Mouse (Mus musculus): ENCODE measurements around the gene Pxylp1. TPM values are rescaled to one million over a fixed set of nuclear protein-coding genes. Genes with fewer than 3 reads are reported as not detected.
A peak's percentile ranks its signal among the peaks of the same experiment; 100 is the strongest.

Pxylp1 gene
- polyA plus RNA-seq, 1 experiment = 40.1 TPM

GRCm38 (mm10) chr9:96914005-96914404, 21.5 kb upstream of the Pxylp1 start:
- no peak for DNase-seq (ENCODE audit: low read depth)
- TF ChIP-seq POLR2A (IDR thresholded peaks at IDR 0.05; ENCODE audit: borderline replicate concordance, extremely low read depth, insufficient read depth, insufficient read length, poor library complexity, severe bottlenecking) (no peak), CTCF (IDR thresholded peaks at IDR 0.05; ENCODE audit: borderline replicate concordance, extremely low read depth, insufficient read depth, insufficient read length) (peak; percentile 4; the same call in 1 of the 2 replicates)

- no peak for DNase-seq (ENCODE audit: low read depth)
- TF ChIP-seq CTCF (IDR thresholded peaks at IDR 0.05; ENCODE audit: borderline replicate concordance, extremely low read depth, insufficient read depth, insufficient read length) (no peak), POLR2A (IDR thresholded peaks at IDR 0.05; ENCODE audit: borderline replicate concordance, extremely low read depth, insufficient read depth, insufficient read length, poor library complexity, severe bottlenecking) (no peak)
Observed at GRCm38 (mm10) chr9:96909503-96909902, 17.0 kb upstream of the Pxylp1 start.

- DNase-seq (ENCODE audit: low read depth) = no peak
- no peak for TF ChIP-seq POLR2A (IDR thresholded peaks at IDR 0.05; ENCODE audit: borderline replicate concordance, extremely low read depth, insufficient read depth, insufficient read length, poor library complexity, severe bottlenecking)
- no peak for TF ChIP-seq CTCF (IDR thresholded peaks at IDR 0.05; ENCODE audit: borderline replicate concordance, extremely low read depth, insufficient read depth, insufficient read length)
Observed at GRCm38 (mm10) chr9:96908737-96909136, 16.3 kb upstream of the Pxylp1 start.

GRCm38 (mm10) chr9:96904360-96905355, 12.2 kb upstream of the Pxylp1 start:
- peak; percentile 68 for DNase-seq (ENCODE audit: low read depth)
- TF ChIP-seq POLR2A (IDR thresholded peaks at IDR 0.05; ENCODE audit: borderline replicate concordance, extremely low read depth, insufficient read depth, insufficient read length, poor library complexity, severe bottlenecking) (no peak), CTCF (IDR thresholded peaks at IDR 0.05; ENCODE audit: borderline replicate concordance, extremely low read depth, insufficient read depth, insufficient read length) (no peak)

GRCm38 (mm10) chr9:96899717-96900116, 7.2 kb upstream of the Pxylp1 start:
- no peak for DNase-seq (ENCODE audit: low read depth)
- no peak for TF ChIP-seq POLR2A (IDR thresholded peaks at IDR 0.05; ENCODE audit: borderline replicate concordance, extremely low read depth, insufficient read depth, insufficient read length, poor library complexity, severe bottlenecking)
- no peak for TF ChIP-seq CTCF (IDR thresholded peaks at IDR 0.05; ENCODE audit: borderline replicate concordance, extremely low read depth, insufficient read depth, insufficient read length)

- TF ChIP-seq POLR2A (IDR thresholded peaks at IDR 0.05; ENCODE audit: borderline replicate concordance, extremely low read depth, insufficient read depth, insufficient read length, poor library complexity, severe bottlenecking) = no peak
- no peak for TF ChIP-seq CTCF (IDR thresholded peaks at IDR 0.05; ENCODE audit: borderline replicate concordance, extremely low read depth, insufficient read depth, insufficient read length)
- DNase-seq (ENCODE audit: low read depth) = no peak
Observed at GRCm38 (mm10) chr9:96899004-96899403, 6.5 kb upstream of the Pxylp1 start.

GRCm38 (mm10) chr9:96896690-96897089, 4.2 kb upstream of the Pxylp1 start:
- DNase-seq (ENCODE audit: low read depth) = no peak
- TF ChIP-seq CTCF (IDR thresholded peaks at IDR 0.05; ENCODE audit: borderline replicate concordance, extremely low read depth, insufficient read depth, insufficient read length) (no peak), POLR2A (IDR thresholded peaks at IDR 0.05; ENCODE audit: borderline replicate concordance, extremely low read depth, insufficient read depth, insufficient read length, poor library complexity, severe bottlenecking) (no peak)

GRCm38 (mm10) chr9:96893582-96893981, 1.1 kb upstream of the Pxylp1 start:
- no peak for DNase-seq (ENCODE audit: low read depth)
- no peak for TF ChIP-seq CTCF (IDR thresholded peaks at IDR 0.05; ENCODE audit: borderline replicate concordance, extremely low read depth, insufficient read depth, insufficient read length)
- no peak for TF ChIP-seq POLR2A (IDR thresholded peaks at IDR 0.05; ENCODE audit: borderline replicate concordance, extremely low read depth, insufficient read depth, insufficient read length, poor library complexity, severe bottlenecking)

- TF ChIP-seq POLR2A (IDR thresholded peaks at IDR 0.05; ENCODE audit: borderline replicate concordance, extremely low read depth, insufficient read depth, insufficient read length, poor library complexity, severe bottlenecking) = no peak
- no peak for TF ChIP-seq CTCF (IDR thresholded peaks at IDR 0.05; ENCODE audit: borderline replicate concordance, extremely low read depth, insufficient read depth, insufficient read length)
- DNase-seq (ENCODE audit: low read depth) = peak; percentile 61
Observed at GRCm38 (mm10) chr9:96891341-96892330, 833 bp downstream of the Pxylp1 start.

- no peak for DNase-seq (ENCODE audit: low read depth)
- TF ChIP-seq CTCF (IDR thresholded peaks at IDR 0.05; ENCODE audit: borderline replicate concordance, extremely low read depth, insufficient read depth, insufficient read length) (no peak), POLR2A (IDR thresholded peaks at IDR 0.05; ENCODE audit: borderline replicate concordance, extremely low read depth, insufficient read depth, insufficient read length, poor library complexity, severe bottlenecking) (no peak)
Observed at GRCm38 (mm10) chr9:96890756-96891155, 1.7 kb downstream of the Pxylp1 start.

GRCm38 (mm10) chr9:96890266-96890665, 2.2 kb downstream of the Pxylp1 start:
- peak; percentile 68 for DNase-seq (ENCODE audit: low read depth)
- TF ChIP-seq CTCF (IDR thresholded peaks at IDR 0.05; ENCODE audit: borderline replicate concordance, extremely low read depth, insufficient read depth, insufficient read length) = no peak
- no peak for TF ChIP-seq POLR2A (IDR thresholded peaks at IDR 0.05; ENCODE audit: borderline replicate concordance, extremely low read depth, insufficient read depth, insufficient read length, poor library complexity, severe bottlenecking)

Data from brain, embryonic 14.5 days (tissue).